Mouse (Mus musculus) adipose tissue, adult 10 weeks (tissue): ENCODE measurements around the gene Ugt2b35. TPM values are rescaled to one million over a fixed set of nuclear protein-coding genes. Genes with fewer than 3 reads are reported as not detected.

Experiments
- polyA plus RNA-seq: library from polyadenylated mRNA; stranded (reverse); fragments of 350-450 nt; fragmentation: Illumina TruSeq; extraction: RNeasy Lipid Tissue Mini Kit (QIAGEN cat#74804); gene quantifications from one replicate; pipeline ENCODE4 v1.2.3, GENCODE M21; 2014; ENCODE audit warnings: low read depth, low replicate concordance

The Ugt2b35 gene
- not detected for polyA plus RNA-seq

DNA sequence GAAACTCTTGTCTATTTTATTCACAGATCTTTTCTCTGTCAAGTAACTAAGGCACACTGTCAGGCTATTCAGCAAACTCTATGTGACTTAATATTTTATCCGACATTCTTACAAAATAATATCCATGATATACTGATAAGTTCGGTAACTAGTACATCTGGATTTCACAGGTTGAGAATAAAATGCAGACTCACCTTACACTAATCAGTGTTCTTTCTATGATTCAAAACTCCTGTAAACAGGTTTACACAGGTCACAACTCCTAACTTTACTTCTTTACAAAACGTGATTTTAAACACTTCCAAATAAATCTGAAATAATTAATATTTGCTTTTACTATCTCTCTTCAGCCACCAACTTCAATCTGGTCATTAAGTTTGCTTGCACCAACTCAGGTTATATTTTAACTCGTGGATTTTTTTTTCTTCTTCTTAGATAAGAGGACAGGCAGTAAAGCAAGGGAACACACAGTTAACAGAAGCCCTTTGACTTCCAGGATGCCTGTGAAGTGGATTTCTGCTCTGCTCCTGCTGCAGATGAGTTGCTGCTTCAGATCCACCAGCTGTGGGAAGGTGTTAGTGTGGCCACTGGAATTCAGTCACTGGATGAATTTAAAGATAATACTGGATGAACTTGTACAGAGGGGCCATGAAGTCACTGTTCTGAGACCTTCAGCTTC, at the start of gene Ugt2b35:
Ugt2b35 (plus strand) TSS at position 466 of the 679 bp plus-strand sequence.

Other genes with a start within 250 kb of the Ugt2b35 start
- 52.1 TPM for gene Ythdc1, start 196.6 kb upstream of the Ugt2b35 start, polyA plus RNA-seq
- not detected for gene Ugt2b34, start 93.9 kb upstream of the Ugt2b35 start, polyA plus RNA-seq
- not detected for gene Ugt2b1, start 74.3 kb upstream of the Ugt2b35 start, polyA plus RNA-seq
- gene Ugt2b36, start 91.7 kb downstream of the Ugt2b35 start, polyA plus RNA-seq = not detected
- not detected for gene Ugt2b5, start 139.5 kb downstream of the Ugt2b35 start, polyA plus RNA-seq